Mouse (Mus musculus): ENCODE measurements around the gene Ccnd3.

The Ccnd3 gene

DNA sequence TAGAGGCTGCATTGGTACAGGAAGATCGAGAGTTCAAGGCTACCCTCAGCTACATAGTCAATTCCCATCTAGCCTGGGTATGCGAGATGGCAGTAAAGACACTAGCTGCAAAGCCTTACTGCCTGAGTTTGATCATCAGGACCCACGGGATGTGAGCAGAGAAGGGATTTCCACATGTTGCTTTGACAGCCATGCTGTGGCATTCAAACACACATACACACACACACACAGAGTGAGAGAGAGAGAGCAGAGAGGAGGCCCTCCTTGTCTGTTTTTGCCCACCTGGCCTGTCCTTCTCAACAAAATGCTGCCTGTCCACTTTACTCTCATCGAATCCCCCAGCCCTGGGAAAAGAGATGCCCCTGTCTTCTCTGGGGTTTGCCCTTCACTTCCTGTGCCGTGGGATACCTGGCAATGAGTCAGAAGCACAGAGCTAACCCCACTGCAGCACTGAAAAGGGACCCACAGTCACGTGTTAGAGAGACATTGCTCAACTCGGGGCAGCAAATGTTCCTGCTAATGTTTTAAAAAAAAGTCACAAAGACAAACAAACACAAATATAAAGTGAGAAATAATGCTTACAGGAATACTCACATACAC lies 38.3 kb downstream of the Ccnd3 start:
- DNase-seq (ENCODE audit: low read depth, low spot score), result no peak

DNA sequence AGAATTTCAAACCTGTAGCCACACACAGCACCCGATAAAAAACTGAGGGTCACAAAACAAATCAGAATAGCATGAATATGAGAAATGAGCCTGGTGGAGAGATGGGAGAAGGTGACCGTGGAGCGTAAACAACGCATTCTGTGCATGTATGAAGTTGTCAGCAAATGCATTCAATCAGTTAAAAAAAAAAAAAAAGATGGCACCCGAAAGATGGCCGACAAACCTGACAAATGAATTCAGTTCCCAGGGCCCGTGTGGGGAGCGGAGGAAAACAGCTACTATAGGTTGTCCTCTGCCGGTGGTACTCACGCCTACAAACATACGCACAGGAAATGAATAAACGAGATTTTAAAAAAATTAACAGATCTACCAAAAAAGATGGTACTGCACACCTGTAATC lies 40.3 kb downstream of the Ccnd3 start:
- DNase-seq (ENCODE audit: low read depth, low spot score), result no peak

DNA sequence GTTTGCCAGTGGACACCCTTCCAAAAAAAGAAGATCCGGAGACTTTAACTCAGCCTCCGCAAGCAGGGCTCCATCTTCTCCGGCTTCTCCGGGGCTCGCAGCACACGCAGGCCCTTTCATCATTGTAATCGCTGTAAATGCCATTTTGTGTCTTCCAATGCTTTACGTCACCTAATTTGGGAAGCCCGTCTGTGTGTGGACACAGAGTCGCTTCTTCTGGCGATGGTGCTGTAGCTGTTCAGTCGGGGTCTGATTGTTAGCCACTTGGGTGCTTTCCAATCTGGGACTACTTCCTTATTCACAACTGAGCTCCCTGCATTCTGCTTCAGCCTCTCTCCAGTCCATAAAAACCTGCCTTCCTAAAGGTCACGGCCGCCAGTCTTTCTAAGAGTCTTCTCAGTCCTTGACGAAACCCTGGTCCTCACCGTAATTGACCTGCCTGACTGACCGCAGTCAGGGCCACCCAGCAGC lies 41.0 kb downstream of the Ccnd3 start:
- no peak for DNase-seq (ENCODE audit: low read depth, low spot score)

DNA sequence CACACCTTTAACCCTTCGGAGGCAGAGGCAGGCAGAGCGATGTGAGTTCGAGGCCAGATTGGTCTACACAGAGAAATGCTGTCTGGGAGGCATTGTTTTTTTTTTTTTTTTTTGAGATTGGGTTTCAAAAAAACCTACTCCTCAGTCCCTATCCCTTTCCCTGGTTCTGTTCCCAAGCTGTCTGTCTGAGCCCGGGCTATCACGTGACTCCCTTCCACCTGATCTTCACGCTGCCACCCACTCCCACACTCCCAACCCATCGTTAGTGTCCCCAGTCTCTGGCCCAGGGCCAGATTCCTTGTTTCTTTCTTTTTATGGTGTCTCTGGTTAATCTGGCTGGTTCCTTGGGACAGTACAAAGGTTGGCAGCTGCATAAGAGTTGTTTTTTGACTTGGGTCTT lies 46.2 kb downstream of the Ccnd3 start:
- no peak for DNase-seq (ENCODE audit: low read depth, low spot score)

DNA sequence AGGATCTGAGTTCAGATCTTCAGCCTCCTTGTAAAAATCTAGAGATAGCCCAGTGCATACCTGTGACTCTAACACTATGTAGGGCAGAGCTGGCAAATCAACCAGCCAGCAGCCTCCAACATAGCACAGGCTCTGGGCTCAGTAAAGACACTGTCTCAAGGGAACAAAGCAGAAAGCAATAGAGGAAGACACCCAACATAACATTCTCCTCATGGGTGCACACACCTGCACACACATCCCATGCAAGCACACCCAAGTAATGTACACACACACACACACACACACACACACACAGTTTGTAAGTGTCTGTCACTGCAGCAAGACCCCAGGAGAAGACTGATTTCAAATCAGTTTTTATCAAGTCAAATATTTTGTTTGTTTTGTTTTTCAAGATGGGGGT lies 48.1 kb downstream of the Ccnd3 start:
- DNase-seq (ENCODE audit: low read depth, low spot score), result no peak

DNA sequence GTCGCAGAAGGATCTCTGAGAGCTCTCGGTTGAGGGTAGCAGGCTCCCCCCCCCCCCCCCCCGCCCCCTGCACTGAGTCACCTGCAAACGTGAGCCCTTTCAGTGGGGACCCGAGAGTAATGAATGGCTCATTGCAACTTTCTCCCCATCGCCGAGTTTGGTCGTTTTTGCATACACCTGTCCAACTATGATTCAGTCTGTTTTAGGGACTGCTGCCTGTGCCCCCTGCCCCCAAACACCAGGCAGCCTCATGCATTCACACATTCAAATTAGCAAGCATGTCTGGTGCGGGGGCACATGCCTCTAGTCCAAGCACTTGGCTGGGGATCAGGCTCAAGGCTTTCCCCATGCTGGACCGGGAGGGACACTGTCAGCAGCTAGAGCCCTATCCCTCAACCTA lies 49.8 kb downstream of the Ccnd3 start:
- no peak for DNase-seq (ENCODE audit: low read depth, low spot score)

DNA sequence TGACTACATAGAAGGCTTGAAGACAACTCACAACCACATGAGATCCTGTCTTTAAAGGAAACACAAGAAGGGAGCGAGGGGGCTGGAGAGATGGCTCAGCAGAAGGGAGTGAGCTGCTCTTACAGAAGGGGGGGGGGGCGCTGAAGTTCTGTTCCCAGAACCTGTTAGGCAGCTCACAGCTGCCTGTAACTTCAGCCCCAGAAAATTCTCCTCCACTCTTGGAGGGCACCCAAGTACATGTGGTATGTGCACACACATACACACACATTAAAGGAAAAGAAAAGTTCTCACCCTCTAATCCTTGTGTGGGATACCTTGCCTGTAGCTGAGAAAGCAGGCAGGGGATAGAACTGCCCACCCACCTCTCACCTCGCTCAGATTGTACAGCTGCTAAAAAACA lies 52.3 kb downstream of the Ccnd3 start:
- no peak for DNase-seq (ENCODE audit: low read depth, low spot score)

DNA sequence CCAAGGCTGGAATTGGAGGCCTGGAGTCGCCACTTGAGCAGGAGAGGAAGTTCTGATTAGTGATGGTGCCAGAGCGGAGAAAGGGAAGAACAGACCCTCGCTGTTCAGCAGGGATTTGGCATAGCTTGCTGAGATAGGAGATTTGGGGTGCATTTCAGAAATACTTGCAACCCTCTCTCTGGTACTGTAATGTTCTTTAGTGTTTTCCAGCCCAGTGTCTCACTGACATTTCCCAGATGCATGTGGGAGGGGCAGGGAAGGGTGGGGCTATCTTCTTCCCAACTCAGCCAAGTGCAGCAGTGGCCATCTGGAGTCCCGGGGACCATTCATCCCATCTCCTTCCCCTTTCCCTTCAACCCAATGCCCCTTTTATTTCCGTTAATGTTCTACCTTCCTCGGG lies 54.9 kb downstream of the Ccnd3 start:
- DNase-seq (ENCODE audit: low read depth, low spot score), result no peak

DNA sequence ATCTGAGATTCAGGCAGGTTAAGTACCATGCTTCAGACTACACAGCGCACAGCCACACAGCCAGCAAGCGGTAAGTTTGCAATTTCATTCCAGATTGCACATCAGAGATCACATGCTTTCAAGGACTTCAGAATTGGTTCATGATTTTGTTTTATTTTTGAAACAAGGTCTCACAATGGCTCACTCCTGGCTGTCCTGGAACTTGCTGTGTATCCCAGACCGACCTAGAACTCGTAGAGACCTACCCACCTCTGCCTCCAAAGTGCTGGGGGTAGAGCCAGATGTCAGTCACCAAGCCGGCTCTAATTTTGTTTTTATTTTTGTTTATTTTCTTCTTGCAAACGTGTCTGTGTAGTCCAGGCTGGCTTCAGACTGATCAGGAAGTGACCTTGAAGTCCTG lies 58.0 kb downstream of the Ccnd3 start:
- DNase-seq (ENCODE audit: low read depth, low spot score), result no peak

DNA sequence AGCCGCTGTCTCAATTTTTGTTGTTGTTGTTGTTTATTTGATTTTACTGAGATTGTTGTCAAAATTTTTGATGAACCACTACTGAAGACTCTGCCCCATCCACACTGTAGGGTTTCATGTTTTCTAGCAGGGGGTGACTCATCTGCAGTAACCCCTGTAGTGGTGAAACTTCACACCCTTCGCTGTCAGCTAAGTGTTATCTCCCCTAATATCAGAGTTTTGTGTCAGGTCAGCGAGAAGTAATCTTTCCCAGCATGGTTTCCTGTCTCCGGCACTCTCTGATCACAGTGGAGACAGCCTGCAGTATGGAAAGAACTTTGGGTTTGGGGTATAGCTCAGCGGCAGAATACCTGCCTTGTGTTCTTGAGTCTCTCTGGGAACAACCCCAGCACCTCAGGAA lies 59.8 kb downstream of the Ccnd3 start:
- DNase-seq (ENCODE audit: low read depth, low spot score), result peak; percentile 22

DNA sequence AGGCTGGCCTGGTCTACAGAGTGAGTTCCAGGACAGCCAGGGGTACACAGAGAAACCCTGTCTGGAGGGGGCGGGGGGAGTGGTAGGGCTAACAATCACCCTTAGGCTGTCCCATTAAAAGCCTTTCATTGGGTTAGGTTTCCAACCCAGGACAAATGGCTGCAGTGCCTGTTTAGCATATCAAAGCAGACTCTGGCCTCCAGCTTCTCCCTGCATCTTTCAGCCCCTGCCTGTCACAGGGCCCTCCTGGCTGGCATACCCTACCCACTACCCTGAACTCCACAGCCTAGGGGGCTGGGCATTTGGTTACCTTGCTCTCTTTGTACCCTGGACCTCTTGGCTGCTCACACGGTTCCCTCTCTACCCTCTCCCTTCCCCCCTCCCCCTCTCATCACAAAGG lies 61.3 kb downstream of the Ccnd3 start:
- DNase-seq (ENCODE audit: low read depth, low spot score), result no peak

DNA sequence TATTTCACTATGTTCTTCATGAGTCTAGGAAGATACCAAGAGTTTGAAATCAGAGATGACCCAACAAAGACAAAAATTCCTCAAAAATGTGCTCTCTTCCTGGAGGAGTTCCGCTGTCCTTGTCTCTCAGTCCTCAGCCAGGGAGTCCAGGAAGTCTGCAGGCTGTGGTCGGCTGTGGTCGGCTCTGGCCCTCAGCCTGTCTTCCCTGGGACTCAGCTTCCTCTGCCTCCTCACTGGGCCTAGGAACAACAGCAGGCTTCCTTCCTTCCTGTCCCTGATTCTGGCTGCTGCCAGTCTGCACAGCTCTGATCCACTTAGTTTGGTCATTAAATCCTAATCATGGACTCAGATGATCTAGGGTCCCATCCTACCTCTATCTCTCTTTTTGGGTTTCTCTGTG lies 62.4 kb downstream of the Ccnd3 start:
- no peak for DNase-seq (ENCODE audit: low read depth, low spot score)

DNA sequence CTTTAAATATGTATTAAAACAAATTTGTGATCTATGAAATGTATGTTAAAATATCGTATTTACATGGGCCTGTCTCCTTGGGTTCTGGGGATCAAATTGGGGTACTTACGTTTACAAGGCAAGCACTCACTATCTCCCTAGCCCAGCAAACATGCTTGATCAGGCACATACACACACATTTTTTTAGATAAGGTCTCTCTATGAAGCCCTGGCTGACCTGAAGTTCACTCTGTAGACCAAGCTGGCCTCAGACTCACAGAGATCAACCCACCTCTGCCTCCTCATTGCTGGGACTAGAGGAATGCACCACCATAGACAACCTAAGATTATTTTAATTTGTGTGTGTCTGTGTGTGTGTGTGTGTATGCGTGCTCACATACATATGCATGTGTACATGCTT lies 63.5 kb downstream of the Ccnd3 start:
- DNase-seq (ENCODE audit: low read depth, low spot score), result no peak

DNA sequence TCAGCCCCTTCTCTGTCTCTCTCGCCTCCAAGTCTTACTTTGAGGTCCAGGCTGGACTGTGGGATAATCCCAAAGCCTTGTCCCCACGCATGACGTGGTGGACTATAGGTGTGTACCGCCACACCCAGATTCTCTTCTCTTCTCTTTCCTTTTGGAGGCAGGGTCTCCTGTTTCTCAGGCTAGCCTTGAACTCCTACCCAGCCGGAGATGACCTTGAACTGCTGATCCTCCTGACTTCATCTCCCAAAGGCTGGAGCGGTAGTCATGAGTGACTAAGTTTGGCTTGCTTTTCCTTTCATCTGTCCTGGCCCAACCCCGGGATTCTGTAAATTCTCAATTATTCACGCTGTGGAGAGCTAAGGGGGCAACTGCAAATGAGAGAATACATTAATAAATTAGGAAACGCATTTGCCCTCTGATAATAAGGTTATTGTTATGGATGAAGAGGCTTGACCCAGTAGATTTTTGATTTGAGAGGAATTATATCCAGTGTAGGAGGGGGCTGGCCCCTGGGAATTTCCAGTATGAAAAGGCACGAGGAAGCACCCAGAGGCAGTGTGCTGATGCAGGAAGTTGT lies 64.2 kb downstream of the Ccnd3 start:
- no peak for DNase-seq (ENCODE audit: low read depth, low spot score)

DNA sequence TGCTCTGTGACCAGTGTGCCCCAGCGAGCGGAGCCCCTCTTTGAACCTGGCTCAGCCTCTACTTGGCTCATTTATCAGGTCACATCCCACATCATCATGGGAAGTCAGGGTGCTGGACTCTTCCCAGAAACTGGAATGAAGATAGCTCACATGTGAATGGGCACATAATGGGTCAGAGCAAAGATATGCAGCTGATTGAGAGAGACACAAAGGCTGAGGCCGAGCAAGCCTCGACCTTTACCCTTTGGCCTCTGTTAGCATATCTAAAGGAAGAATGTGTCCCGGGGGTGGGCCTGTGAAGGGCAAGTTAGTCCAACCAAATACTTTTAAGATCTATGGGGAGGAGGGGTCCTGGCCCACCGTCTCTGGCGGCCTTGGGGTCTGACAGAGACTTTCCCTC lies 66.8 kb downstream of the Ccnd3 start:
- no peak for DNase-seq (ENCODE audit: low read depth, low spot score)

DNA sequence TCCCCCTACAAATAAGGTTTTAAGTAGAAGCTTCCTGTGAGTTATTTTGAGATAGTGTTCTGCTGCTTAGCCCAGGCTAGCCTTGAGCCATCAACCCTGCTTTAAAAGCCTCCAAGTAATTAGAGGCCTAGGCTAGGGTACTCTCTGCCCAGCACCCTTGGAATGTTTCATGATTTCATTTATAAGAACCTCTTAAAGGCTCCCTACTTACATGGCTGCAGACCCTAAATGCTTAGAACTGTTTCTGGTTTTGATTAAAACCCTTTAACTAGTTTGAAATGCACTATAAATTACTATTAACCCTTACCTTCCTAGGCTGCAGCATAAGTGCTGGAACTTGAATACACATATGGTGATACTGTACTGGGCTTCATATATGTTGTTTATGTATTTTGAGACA lies 67.6 kb downstream of the Ccnd3 start:
- no peak for DNase-seq (ENCODE audit: low read depth, low spot score)

DNA sequence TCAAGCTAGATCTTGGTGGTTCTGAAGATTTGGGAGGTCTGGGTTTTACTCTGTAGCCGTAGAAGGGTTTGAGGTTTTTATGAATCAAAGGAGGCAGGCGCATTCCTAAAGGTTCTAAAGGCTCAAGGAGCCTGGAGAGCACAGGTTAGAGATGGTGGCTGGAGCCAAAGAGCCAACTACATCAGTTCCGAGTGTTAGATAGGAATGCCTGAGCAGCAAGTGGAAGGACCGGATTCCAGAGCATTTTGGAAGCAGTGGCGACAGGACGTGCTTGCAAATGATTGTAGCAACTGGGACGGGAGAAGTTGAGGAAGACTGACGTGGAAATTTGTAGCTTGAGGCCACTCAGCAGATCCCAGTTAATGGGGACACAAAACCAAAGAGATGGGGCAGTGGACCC lies 69.2 kb downstream of the Ccnd3 start:
- no peak for DNase-seq (ENCODE audit: low read depth, low spot score)

DNA sequence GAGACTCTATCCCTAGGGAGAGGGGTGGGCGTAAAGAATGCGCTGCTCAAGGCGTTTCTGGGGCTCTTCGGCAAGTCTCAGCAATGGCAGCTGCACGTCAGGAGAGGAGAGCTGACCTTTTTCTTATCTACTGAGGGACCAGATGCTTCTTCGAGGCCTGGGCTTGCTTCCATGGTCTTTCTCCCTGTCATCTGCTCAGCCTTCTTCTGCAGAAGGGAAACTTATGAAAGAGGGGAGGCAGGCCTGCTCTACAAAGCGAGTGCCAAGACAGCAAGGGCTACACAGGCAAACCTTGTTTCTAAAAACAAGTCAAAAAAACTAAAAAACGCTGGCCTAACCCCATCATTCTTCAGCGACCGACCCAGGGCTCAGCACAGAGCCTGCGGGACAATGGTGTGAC lies 70.0 kb downstream of the Ccnd3 start:
- no peak for DNase-seq (ENCODE audit: low read depth, low spot score)

DNA sequence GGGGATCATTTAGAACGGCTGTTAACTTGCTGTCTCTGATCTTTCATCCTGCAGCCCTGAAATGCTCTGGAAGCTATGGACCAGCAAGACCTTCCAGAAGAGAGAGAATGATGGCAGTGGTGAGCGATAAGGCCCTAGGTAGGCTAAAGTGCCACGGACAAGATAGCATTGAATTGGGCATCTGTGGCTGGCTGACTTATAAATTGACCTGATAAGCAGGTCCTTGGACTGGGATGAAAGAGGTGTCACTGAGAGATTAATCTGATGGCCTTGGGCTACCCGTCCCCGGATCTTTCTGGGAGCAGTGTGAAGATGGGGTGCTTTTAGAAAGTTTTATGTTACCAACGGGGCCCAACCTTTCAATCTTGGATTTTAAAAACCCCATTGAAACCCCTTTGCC lies 73.8 kb downstream of the Ccnd3 start:
- no peak for DNase-seq (ENCODE audit: low read depth, low spot score)

DNA sequence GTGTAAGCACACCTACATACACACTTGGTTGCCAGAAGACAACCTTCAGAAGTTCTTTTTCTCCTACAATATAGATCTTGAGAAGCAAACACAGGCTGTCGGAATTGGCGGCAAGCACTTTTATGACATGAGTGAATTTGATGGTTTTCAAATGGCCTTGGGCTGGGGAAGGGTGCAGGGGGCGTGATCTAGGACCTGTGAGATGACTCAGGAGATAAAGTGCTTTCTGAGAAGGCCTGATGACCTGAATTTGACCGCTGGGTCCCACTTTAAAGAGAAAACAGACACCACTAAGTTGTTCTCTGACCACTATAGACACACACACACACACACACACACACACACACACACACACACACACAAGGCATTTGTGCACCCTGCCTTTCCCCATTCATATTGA lies 76.1 kb downstream of the Ccnd3 start:
- DNase-seq (ENCODE audit: low read depth, low spot score), result no peak

DNA sequence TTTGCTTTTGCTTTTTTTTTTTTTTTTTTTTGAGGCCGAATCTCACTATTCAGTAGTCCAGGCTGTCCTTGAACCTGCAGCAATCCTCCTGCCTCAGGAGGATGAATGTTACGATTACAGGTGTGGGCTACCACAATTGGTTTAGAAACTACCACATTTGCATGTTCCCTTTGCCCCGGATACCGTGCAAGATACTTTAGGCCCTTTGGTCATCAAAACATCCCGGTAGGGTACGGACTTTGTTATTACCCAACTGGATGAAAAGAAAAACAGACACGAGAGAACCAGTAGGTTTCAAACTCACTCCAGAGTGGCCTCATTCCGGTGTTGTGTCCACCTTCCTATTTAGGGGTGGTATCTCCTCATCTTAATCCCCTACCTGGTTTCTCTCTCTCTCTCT lies 83.7 kb downstream of the Ccnd3 start:
- no peak for DNase-seq (ENCODE audit: low read depth, low spot score)

DNA sequence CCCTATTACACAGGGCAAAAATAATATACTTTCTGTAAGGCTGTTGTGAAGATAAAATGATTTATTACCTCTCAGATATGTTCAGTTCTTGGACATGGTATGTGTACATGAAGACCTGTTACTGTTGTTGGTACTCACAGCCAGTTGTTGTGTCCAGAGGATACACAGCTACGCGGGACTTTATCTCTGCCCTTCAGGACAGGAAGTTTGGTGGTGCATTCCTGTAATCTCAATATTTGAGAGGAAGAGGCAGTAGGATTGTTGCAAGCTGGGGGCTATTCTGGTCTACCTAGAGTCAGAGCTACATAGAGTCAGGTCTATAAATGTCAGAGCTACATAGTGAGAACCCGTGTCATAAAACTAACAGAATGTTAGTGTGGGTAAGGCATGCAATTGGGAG lies 86.2 kb downstream of the Ccnd3 start:
- no peak for DNase-seq (ENCODE audit: low read depth, low spot score)

DNA sequence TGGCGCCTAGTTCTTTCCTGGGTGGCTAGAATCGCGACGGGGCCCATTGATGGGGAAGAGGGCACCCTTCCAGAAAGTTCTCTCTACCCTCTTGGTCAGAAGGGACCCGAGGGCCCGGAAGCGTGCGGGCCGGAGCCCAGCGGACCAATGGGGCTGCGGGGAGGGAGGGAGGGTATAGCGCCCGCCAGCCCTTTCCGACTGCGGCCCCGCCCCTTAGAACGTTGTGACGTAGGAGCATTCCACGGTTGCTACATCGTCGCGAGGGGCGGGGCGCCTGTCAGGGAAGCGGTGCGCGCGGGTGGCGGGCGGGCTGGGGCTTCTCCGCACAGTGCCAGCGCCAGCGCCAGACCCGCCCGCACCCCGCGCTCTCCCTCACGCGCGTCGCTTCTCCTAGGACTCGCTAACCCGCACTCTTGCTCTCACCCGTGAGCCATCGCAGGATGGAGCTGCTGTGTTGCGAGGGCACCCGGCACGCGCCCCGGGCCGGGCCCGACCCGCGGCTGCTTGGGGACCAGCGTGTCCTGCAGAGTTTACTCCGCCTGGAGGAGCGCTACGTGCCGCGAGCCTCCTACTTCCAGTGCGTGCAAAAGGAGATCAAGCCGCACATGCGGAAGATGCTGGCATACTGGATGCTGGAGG lies 88.5 kb downstream of the Ccnd3 start:
- DNase-seq (ENCODE audit: low read depth, low spot score), result peak; percentile 96

DNA sequence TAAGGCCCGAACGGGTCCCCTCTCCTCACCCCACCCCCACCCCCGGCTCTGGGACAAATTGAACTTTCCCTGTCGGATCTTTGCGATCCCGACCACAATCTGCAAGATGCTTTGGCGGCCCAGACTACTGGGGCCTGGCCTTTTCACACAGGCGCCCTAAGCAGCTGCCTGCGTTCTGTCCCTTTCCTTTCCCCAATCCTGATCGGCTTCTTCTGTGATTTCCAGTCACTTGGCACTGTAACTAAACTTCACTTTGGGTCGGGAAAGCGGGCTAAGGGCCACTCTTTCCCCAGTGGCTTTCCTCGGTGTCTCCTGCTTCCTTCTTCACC lies 89.0 kb downstream of the Ccnd3 start:
- no peak for DNase-seq (ENCODE audit: low read depth, low spot score)
